Mouse (Mus musculus) megakaryocyte, embryonic 14.5 days (primary cell): ENCODE measurements around the gene Nxf2.
"Not testable (repeated sequence)": the region's sequence is repeated elsewhere in the genome, so short reads cannot be mapped to it uniquely, and the experiment has no call there.

Source experiments
- FLI1 ChIP-seq: IDR thresholded peaks from 2 replicates; pipeline ENCODE4 v1.6.1; 2012; ENCODE audit warnings: low read length, inconsistent platforms, mixed read lengths
- GATA1 ChIP-seq: IDR thresholded peaks from 3 replicates; pipeline ENCODE4 v1.6.1; 2012; ENCODE audit warnings: mixed read lengths, low read length, inconsistent platforms, borderline replicate concordance

DNA sequence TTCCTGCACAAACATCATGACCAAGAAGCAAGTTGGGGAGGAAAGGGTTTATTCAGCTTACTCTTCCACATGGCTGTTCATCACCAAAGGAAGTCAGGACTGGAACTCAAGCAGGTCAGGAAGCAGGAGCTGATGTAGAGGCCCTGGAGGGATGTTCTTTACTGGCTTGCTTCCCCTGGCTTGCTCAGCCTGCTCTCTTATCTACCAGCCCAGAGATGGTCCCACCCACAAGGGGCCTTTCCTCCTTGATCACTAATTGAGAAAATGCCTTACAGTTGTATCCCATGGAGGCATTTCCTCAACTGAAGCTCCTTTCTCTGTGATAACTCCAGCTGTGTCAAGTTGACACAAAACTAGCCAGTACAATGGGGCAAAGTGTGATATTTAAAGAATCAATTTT lies 49.2 kb downstream of the Nxf2 start:
- not testable (repeated sequence) for TF ChIP-seq GATA1, FLI1
